Mouse (Mus musculus) limb, embryonic 12.5 days (tissue): ENCODE results near the gene Rbpj. TPM values are rescaled to one million over a fixed set of nuclear protein-coding genes. Genes with fewer than 3 reads are reported as not detected.

Experiments
- ATAC-seq: fragments of 200-750 bp; cut with Nextera tagmentation; 2 replicates; pipeline ENCODE4 v1.8.0; 2017; ENCODE audit warnings: low read depth, moderate TSS enrichment; ENCODE audit not compliant: insufficient number of reproducible peaks, insufficient read depth, low FRiP score, low TSS enrichment
- H3K27ac ChIP-seq: fragments of 300-500 bp; sonication (generic); 2 replicates; pipeline ENCODE4 v1.5.1; 2016; ENCODE audit warnings: mild to moderate bottlenecking, moderate library complexity
- H3K27me3 ChIP-seq: fragments of 300-500 bp; sonication (generic); 2 replicates; pipeline ENCODE4 v1.6.1; 2016; ENCODE audit warnings: mild to moderate bottlenecking, moderate library complexity
- H3K36me3 ChIP-seq: fragments of 300-500 bp; sonication (generic); 2 replicates; pipeline ENCODE4 v1.6.1; 2016; ENCODE audit warnings: mild to moderate bottlenecking, moderate library complexity
- H3K4me1 ChIP-seq: fragments of 300-500 bp; sonication (generic); replicated peaks from 2 replicates; pipeline ENCODE4 v1.6.1; 2016
- H3K4me2 ChIP-seq: fragments of 300-500 bp; sonication (generic); 2 replicates; pipeline ENCODE4 v1.6.1; 2016; ENCODE audit warnings: mild to moderate bottlenecking, moderate library complexity
- H3K4me3 ChIP-seq: fragments of 300-500 bp; sonication (generic); replicated peaks from 2 replicates; pipeline ENCODE4 v1.5.1; 2016; ENCODE audit warnings: mild to moderate bottlenecking
- H3K9ac ChIP-seq: fragments of 300-500 bp; sonication (generic); replicated peaks from 2 replicates; pipeline ENCODE4 v1.6.1; 2016; ENCODE audit warnings: mild to moderate bottlenecking, moderate library complexity
- H3K9me3 ChIP-seq: fragments of 300-500 bp; sonication (generic); 2 replicates; pipeline ENCODE4 v1.6.1; 2016; ENCODE audit warnings: mild to moderate bottlenecking, moderate library complexity
- whole genome bisulfite sequencing: fragments of 180-500 bp; shearing (Covaris S2); methylation state at CpG from one replicate; pipeline ENCODE4 v1.1.7; 2016; 5-methylcytosine and 5-hydroxymethylcytosine counted together
- polyA plus RNA-seq: library from polyadenylated mRNA; unstranded; fragments of >200 nt; fragmentation: Nextera tagmentation; extraction: Ambion mirVana; gene quantifications from 2 replicates; pipeline ENCODE4 v1.2.1, GENCODE M21; 2016

Rbpj gene
- polyA plus RNA-seq, 1 experiment from 2014 or later, result 51.3 TPM

DNA sequence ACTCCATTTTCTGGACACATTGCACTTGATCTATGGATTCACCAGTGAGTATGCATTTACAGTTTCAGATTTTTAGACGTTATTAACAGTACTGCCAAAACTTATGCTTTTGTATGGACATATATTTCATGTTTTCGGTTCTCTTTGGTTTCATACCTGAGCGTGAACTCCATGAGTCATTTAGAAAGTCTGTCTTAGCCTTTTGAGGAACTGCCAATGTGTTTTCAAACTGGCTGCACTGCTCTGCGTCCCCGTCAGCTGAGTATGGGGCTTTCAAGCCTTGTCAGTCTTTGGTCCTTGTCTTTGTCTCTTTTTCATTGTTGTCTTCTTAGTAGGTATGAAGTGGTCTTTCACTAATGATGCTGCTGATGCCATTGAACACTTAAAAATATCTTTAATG, 106.5 kb downstream of the Rbpj start:
- H3K27me3 ChIP-seq, result no peaks in the 10 kb centered on the region
- no peak for ATAC-seq
- no peak overlapping the region for H3K27ac ChIP-seq
- 81% methylated on average over 5 of the region's 5 CpGs for WGBS
- H3K36me3 ChIP-seq, result no peaks in the 10 kb centered on the region
- H3K9me3 ChIP-seq, result no peaks in the 10 kb centered on the region
- H3K4me3 ChIP-seq, result no peak overlapping the region
- no peak overlapping the region for H3K4me2 ChIP-seq
- no peak overlapping the region for H3K9ac ChIP-seq
- H3K4me1 ChIP-seq, result no peaks in the 10 kb centered on the region

DNA sequence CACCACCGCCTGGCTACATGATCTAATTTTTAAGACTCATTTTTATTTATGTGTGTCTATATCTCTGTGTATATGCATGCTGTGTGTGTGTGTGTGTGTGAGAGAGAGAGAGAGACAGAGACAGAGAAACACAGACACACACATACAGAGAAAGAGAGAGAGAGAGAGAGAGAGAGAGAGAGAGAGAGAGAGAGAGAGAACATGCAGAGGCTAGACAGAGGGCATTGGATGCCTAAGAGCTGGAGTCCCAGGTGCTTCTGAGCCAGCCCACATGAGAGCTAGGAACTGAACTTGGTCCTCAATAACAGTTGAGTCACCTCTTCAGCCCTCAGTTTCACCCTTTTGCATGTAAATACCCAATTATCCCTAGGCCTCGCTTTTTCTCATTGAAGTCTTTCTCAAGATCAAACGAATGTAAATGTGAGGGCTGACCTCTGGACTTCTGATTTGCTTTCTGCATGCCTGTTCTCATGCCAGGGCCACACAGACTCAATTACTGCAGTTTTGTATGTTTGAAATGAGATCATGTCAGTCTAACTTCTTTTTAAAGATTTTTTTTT, 109.0 kb downstream of the Rbpj start:
- Histone ChIP-seq H3K4me3 (no peak overlapping the region), H3K27me3 (no peaks in the 10 kb centered on the region), H3K9me3 (no peaks in the 10 kb centered on the region), H3K4me1 (no peaks in the 10 kb centered on the region), H3K4me2 (no peak overlapping the region), H3K9ac (no peak overlapping the region), H3K36me3 (no peaks in the 10 kb centered on the region), H3K27ac (no peak overlapping the region)
- ATAC-seq, result no peak
- WGBS, result 53% methylated on average over 3 of the region's 3 CpGs

DNA sequence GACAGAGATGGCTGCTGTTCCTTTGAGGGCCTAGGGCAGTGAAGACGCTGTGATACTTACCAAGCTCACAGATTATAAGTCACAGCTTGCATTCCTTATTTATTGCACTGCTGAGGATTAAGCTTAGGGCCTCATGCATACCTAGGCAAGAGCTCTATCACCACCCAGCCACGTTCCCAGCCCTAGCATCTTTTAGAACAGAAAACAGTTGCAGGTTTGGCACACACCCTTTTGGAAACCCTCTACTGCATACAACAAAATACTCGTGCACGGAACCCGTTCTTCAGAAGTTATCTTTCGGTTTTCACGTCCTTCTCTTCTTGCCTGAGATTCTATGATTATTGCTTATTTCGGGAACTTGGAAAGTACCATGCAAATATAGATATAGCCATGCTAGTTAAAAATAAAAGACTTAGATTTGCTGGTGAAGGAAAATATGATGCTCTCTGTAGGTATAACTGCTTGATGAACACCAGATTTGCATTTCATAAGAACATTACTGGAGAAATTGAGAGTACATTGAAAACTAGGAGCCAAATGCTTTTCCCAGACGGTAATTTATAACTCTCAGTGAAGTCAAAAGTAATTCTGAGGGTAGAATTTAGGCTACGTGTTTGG, 111.4 kb downstream of the Rbpj start:
- WGBS, result 78% methylated on average over 10 of the region's 10 CpGs
- H3K4me1 ChIP-seq, result no peaks in the 10 kb centered on the region
- H3K4me2 ChIP-seq, result no peak overlapping the region
- no peaks in the 10 kb centered on the region for H3K36me3 ChIP-seq
- H3K9ac ChIP-seq, result no peak overlapping the region
- ATAC-seq, result no peak
- H3K27me3 ChIP-seq, result no peaks in the 10 kb centered on the region; the same call in 1 of the 2 replicates
- no peaks in the 10 kb centered on the region for H3K9me3 ChIP-seq
- no peak overlapping the region for H3K4me3 ChIP-seq
- no peak overlapping the region for H3K27ac ChIP-seq

DNA sequence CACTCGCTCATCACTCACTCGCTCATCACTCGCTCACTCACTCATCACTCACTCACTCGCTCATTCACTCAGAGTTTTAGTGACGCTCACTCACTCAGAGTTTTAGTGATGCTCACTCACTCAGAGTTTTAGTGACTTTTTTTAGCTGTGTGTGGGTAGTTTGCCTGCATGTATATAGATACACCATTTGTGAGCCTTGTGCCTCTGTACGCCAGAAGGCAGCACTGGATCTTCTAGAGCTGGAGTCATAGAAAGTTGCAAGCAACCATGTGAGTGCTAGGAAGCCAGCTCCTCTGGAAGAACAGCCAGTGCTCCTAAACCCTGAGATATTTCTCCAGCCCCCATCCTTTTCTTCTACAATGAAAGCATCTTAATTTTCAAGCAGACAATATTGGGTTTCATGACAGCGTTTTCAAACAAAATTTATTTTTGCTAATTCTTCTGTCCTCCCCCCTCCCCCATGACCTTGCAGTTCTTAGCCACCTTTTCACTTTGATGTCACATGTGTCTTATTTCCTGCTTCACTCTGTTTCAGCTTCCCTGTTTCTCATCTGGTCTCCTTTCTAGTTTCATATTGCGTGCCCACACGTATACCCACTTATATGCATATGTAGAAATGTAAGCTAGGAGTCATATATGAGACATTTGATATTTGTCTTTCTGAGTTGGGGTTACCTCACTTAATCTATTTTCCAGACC, 118.3 kb downstream of the Rbpj start:
- Histone ChIP-seq H3K4me3 (no peak overlapping the region), H3K27me3 (peaks cover 8% of the 10 kb centered on the region), H3K9me3 (no peaks in the 10 kb centered on the region), H3K9ac (no peak overlapping the region), H3K27ac (no peak overlapping the region), H3K4me2 (no peak overlapping the region), H3K36me3 (no peaks in the 10 kb centered on the region), H3K4me1 (no peaks in the 10 kb centered on the region)
- ATAC-seq, result no peak
- WGBS, result 82% methylated on average over 9 of the region's 9 CpGs

DNA sequence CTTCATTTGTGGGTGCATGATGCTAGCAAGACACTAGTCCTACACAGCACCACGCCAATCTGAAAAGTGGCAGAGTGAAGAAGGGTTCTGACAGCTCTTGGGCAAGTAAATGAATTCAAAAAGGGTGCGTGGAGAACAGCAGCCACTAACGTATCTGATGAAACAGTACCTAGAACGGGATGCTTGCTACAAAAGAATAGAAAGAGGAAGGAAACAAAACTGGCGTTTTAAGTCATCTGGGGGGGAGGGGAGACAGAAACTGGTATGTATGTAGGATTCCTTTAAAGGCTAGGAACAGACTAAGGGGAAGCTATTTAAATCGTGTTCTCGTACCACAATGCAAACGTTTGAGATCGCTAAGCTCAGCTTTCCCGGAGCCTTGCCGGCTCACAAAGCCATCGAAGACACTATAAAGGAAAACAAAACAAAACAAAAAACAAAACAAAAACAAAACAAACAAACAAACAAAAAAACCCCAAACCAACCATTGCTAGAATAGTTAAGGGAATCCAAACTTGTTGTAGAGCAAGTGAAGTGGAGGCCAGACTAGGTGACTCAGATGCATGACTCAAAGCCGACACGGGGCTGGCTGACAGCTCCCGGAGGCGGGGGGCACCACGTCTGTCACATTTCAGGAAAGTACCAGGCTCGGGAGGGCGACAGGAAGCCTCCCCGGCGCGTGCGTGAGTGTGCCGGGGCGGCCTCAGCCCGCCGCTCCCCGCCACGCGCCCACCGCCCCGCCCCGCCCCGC, 122.6 kb downstream of the Rbpj start:
- H3K4me3 ChIP-seq, result peak overlapping the region; percentile 92
- H3K4me1 ChIP-seq, result peaks cover 21% of the 10 kb centered on the region
- H3K9me3 ChIP-seq, result no peaks in the 10 kb centered on the region
- no peaks in the 10 kb centered on the region for H3K36me3 ChIP-seq
- H3K27ac ChIP-seq, result peak overlapping the region; percentile 69; the same call in 1 of the 2 replicates
- H3K9ac ChIP-seq, result peak overlapping the region; percentile 60
- 3% methylated on average over 34 of the region's 34 CpGs for WGBS
- ATAC-seq, result no peak; the same call in 1 of the 2 replicates
- H3K27me3 ChIP-seq, result peaks cover 8% of the 10 kb centered on the region
- peak overlapping the region; percentile 95 for H3K4me2 ChIP-seq

DNA sequence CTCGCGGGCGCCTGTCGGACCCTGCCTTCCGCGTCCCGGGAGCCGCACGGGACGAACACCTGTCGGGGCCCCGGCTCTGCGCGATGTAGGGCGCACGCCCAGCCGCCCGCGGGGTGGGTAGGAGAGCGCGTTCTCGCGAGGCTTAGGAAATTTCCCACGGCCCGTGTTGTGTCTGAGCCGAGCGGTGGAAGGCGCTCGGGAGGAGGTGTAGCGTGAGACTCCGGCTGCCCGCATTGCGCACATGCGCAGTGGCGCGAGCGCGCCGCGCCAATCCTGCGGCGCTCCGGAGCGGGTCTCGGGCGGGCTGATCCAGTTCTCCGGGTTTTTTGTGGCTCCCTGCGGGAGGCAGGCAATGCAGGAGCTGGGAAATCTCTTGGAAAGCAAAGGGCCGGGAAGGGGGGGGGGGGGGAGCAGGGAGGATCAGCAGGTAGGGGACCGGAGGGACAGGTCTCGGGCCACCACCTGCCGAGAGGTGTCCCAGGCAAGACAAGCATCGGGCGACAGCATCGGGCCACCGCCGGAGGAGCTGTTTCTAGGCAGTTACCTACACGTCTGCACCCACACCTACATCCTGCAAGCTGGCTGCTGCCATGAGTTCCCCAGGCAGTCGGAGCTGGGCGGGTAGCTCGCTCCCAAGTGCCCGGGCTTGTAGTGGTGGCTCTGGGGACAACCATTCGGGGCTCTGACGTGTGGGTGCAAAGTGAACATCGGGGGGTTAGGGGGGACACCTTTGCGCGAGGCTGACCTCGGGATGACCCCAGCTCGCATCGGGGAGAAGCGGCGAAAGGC, 123.4 kb downstream of the Rbpj start:
- WGBS, result under 1% methylated on average over 71 of the region's 72 CpGs
- peak overlapping the region; percentile 98 for H3K27ac ChIP-seq
- peaks cover 25% of the 10 kb centered on the region for H3K4me1 ChIP-seq
- H3K4me3 ChIP-seq, result peak overlapping the region; percentile 92
- peaks cover 8% of the 10 kb centered on the region for H3K27me3 ChIP-seq
- peak overlapping the region; percentile 95 for H3K4me2 ChIP-seq
- H3K9ac ChIP-seq, result peak overlapping the region; percentile 95
- H3K36me3 ChIP-seq, result no peaks in the 10 kb centered on the region
- peak; percentile 89 for ATAC-seq
- H3K9me3 ChIP-seq, result no peaks in the 10 kb centered on the region

DNA sequence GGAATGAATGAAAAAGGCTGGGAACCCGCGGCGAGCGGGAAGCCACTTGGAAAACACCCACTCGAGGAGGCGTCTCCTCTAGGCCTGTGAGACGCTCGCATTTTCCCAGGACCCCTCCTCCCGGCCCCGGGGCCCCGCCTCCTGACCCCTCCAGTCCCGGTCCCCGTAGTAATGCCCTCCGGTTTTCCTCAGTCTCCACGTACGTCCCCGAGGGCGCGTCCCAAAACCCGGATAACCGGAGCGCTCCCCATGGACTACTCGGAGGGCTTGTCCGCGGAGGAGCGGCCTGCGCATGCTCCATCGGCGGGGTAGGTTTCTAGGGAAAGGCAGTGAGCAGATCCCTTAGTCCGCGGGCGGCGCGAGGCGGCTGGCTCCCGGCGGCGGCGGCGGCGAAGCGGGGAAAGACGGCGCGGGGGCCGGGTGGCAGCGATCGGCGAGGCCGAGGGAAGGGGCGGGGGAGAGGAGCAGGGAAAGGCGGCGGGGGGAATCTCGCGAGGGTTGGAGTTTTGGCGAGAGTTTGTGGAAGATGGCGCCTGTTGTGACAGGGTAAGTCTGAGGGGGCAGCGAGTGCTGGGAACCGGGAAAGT, 124.3 kb downstream of the Rbpj start:
- Histone ChIP-seq H3K27me3 (peaks cover 8% of the 10 kb centered on the region), H3K9ac (peak overlapping the region; percentile 95), H3K9me3 (no peaks in the 10 kb centered on the region), H3K4me1 (peaks cover 26% of the 10 kb centered on the region), H3K4me2 (peak overlapping the region; percentile 95), H3K4me3 (peak overlapping the region; percentile 92), H3K27ac (peak overlapping the region; percentile 98), H3K36me3 (no peaks in the 10 kb centered on the region)
- WGBS, result under 1% methylated on average over 59 of the region's 59 CpGs
- ATAC-seq, result peak; percentile 84

DNA sequence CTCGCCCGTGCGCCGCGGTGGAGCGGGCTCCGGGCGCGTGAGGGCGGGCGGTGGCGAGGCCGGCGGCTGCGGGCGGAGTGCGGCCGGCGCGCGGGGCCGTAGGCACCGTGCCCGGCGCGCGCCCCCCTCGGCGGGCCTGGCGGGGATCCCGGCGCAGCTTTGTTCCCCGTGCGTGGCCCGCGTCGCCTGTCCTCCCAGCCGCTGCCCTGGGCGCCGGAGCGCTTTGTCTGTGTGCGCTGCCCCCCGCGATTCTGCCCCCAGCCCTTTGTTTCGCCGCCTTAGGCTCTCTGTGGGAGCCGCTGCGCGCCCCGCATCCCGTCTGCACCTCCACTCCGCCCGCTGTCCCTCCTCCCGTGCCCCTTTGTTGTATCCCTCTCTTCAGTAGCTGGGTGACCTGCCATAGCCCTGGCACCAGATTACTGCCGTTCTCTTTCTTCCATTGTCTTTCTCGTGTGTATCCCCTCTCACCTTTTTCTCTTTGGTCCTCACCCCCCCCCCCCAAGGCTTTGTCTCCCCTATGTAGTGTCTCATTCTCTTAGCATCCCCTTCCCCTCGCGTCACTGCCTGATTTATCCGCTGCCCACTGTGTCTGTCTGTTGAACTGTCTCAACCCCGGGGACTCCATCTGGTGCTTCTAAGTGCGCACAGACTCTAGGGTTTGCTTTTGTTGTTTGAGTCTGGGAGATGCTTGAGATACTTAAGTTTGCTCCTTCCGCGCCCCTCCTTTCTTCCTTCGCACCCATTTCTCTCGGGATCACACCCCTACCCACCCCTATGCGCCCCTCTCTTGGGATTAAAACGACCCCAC, 125.1 kb downstream of the Rbpj start:
- ATAC-seq, result no peak
- Histone ChIP-seq H3K27me3 (peaks cover 6% of the 10 kb centered on the region), H3K4me2 (peak overlapping the region; percentile 78), H3K36me3 (no peaks in the 10 kb centered on the region), H3K4me3 (peak overlapping the region; percentile 92), H3K9me3 (no peaks in the 10 kb centered on the region), H3K27ac (peak overlapping the region; percentile 88), H3K9ac (peak overlapping the region; percentile 95), H3K4me1 (peaks cover 26% of the 10 kb centered on the region)
- WGBS, result under 1% methylated on average over 46 of the region's 67 CpGs

DNA sequence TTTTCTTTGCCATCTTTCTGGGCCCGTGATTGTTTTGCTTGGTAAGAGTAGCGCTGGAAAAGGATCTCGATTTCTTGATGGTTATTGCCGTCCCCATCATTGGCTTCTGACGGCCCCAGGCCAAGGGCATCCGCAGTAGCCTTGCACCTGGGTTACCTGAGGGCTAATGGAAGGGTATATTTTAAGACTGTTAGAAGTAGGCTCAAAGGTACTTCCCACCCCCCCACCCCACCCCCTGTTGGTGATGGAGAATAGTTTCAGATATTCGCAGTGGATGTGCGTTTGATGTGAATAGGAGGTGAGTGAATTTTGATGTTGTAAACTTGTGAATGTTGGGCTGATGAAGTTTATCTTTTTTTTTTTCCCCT, 125.7 kb downstream of the Rbpj start:
- H3K27ac ChIP-seq, result peak overlapping the region; percentile 88
- 3% methylated on average over 8 of the region's 8 CpGs for WGBS
- H3K27me3 ChIP-seq, result peaks cover 4% of the 10 kb centered on the region
- peaks cover 28% of the 10 kb centered on the region for H3K4me1 ChIP-seq
- peak overlapping the region; percentile 78 for H3K4me2 ChIP-seq
- H3K9me3 ChIP-seq, result no peaks in the 10 kb centered on the region
- peak overlapping the region; percentile 95 for H3K9ac ChIP-seq
- peak overlapping the region; percentile 92 for H3K4me3 ChIP-seq
- no peaks in the 10 kb centered on the region for H3K36me3 ChIP-seq
- no peak for ATAC-seq
